Mouse (Mus musculus): Measurements from ENCODE around the gene Thbs2.

- no peak for TF ChIP-seq POLR2A (IDR thresholded peaks at IDR 0.05; ENCODE audit: borderline replicate concordance, insufficient read depth, low read length)
- no peak for TF ChIP-seq CTCF (IDR thresholded peaks at IDR 0.05; ENCODE audit: borderline replicate concordance, insufficient read depth, low read depth, low read length)
Observed at GRCm38 (mm10) chr17:14693048-14693993, 714 bp downstream of the Thbs2 start.

Measured in cerebellum, adult 2 months (tissue).